Mouse (Mus musculus) gastrocnemius, adult 2 months (tissue): Measurements from ENCODE around the gene Nbea. TPM values are rescaled to one million over a fixed set of nuclear protein-coding genes. Genes with fewer than 3 reads are reported as not detected.

Experiments
- DNase-seq: peaks from one replicate; pipeline ENCODE4 v3.0.0; 2022
- H3K27ac ChIP-seq: fragments of 200-600 bp; 2 replicates; pipeline ENCODE4 v1.8.1; 2022; ENCODE audit warnings: mild to moderate bottlenecking
- H3K4me3 ChIP-seq: fragments of 200-600 bp; 2 replicates; pipeline ENCODE4 v1.8.1; 2022; ENCODE audit warnings: mild to moderate bottlenecking, moderate library complexity
- CTCF ChIP-seq: fragments of 200-600 bp; IDR thresholded peaks from 2 replicates; pipeline ENCODE4 v1.8.1; 2022; ENCODE audit warnings: antibody characterized with exemption, mild to moderate bottlenecking, moderate library complexity
- intact Hi-C: fragments of 180-260 bp; cut with DNase I; formaldehyde crosslinking; loops from one replicate; pipeline ENCODE4 v1.15.1; 2025
- total RNA-seq, 2 experiments: library from RNA; stranded (reverse); gene quantifications; 2 replicates each; pipeline ENCODE4 v1.2.3; 2021

Nbea gene
- total RNA-seq, 2 experiments from 2014 or later: 4.1 to 5.9 TPM

- intact Hi-C loops: no loop called here
- Histone ChIP-seq H3K27ac (no peak overlapping the region), H3K4me3 (no peak overlapping the region)
- DNase-seq: no peak
- no peak for TF ChIP-seq CTCF
Observed at GRCm38 (mm10) chr3:56108101-56108500, 75.4 kb downstream of the Nbea start.

GRCm38 (mm10) chr3:56097105-56097504 lies 86.4 kb downstream of the Nbea start:
- Histone ChIP-seq H3K4me3 (no peak overlapping the region), H3K27ac (peak overlapping the region; percentile 13; the same call in 1 of the 2 replicates)
- TF ChIP-seq CTCF: no peak
- no peak for DNase-seq
- intact Hi-C loops: no loop called here

- H3K4me3 ChIP-seq: no peak overlapping the region
- H3K27ac ChIP-seq: no peak overlapping the region
- TF ChIP-seq CTCF: peak; percentile 62
- intact Hi-C loops: no loop called here
- no peak for DNase-seq
Observed at GRCm38 (mm10) chr3:56079015-56079612, 104.4 kb downstream of the Nbea start.

- intact Hi-C loops: no loop called here
- H3K27ac ChIP-seq: no peak overlapping the region
- no peak for TF ChIP-seq CTCF
- H3K4me3 ChIP-seq: no peak overlapping the region
- peak; percentile 17 for DNase-seq
Observed at GRCm38 (mm10) chr3:56067849-56068248, 115.7 kb downstream of the Nbea start.

GRCm38 (mm10) chr3:56066360-56067040 lies 117.0 kb downstream of the Nbea start:
- Histone ChIP-seq H3K4me3 (no peak overlapping the region), H3K27ac (no peak overlapping the region)
- no peak for TF ChIP-seq CTCF
- intact Hi-C loops: no loop called here
- no peak for DNase-seq

GRCm38 (mm10) chr3:56065234-56065633 lies 118.3 kb downstream of the Nbea start:
- intact Hi-C loops: no loop called here
- DNase-seq: no peak
- no peak overlapping the region for H3K4me3 ChIP-seq
- TF ChIP-seq CTCF: no peak
- no peak overlapping the region for H3K27ac ChIP-seq

GRCm38 (mm10) chr3:56045659-56046336 lies 137.7 kb downstream of the Nbea start:
- no peak overlapping the region for H3K4me3 ChIP-seq
- TF ChIP-seq CTCF: no peak
- DNase-seq: peak; percentile 16
- intact Hi-C loops: no loop called here
- H3K27ac ChIP-seq: no peak overlapping the region

GRCm38 (mm10) chr3:56043091-56043490 lies 140.4 kb downstream of the Nbea start:
- intact Hi-C loops: no loop called here
- TF ChIP-seq CTCF: no peak
- no peak overlapping the region for H3K27ac ChIP-seq
- no peak for DNase-seq
- no peak overlapping the region for H3K4me3 ChIP-seq

- DNase-seq: no peak
- H3K4me3 ChIP-seq: no peak overlapping the region
- no peak for TF ChIP-seq CTCF
- intact Hi-C loops: no loop called here
- no peak overlapping the region for H3K27ac ChIP-seq
Observed at GRCm38 (mm10) chr3:56039494-56039893, 144.0 kb downstream of the Nbea start.

GRCm38 (mm10) chr3:56034596-56034995 lies 148.9 kb downstream of the Nbea start:
- intact Hi-C loops: no loop called here
- no peak for TF ChIP-seq CTCF
- Histone ChIP-seq H3K4me3 (no peak overlapping the region), H3K27ac (no peak overlapping the region)
- DNase-seq: no peak

GRCm38 (mm10) chr3:56018494-56018893 lies 165.0 kb downstream of the Nbea start:
- H3K27ac ChIP-seq: no peak overlapping the region
- no peak for DNase-seq
- TF ChIP-seq CTCF: no peak
- no peak overlapping the region for H3K4me3 ChIP-seq
- intact Hi-C loops: no loop called here

- Histone ChIP-seq H3K27ac (no peak overlapping the region), H3K4me3 (no peak overlapping the region)
- DNase-seq: no peak
- TF ChIP-seq CTCF: no peak
- intact Hi-C loops: no loop called here
Observed at GRCm38 (mm10) chr3:56011132-56011531, 172.4 kb downstream of the Nbea start.

- DNase-seq: peak; percentile 20
- Histone ChIP-seq H3K4me3 (no peak overlapping the region), H3K27ac (no peak overlapping the region)
- TF ChIP-seq CTCF: peak; percentile 90
- intact Hi-C loops: loop anchor here (2.0 to 5.0 kb wide), 2 partner anchors 744 to 1197 kb away; no protein-coding TSS in a partner anchor
Observed at GRCm38 (mm10) chr3:56007991-56008390, 175.5 kb downstream of the Nbea start.
